Mouse (Mus musculus) heart, postnatal 25 days (tissue): ENCODE results near the gene Ece1. TPM values are rescaled to one million over a fixed set of nuclear protein-coding genes. Genes with fewer than 3 reads are reported as not detected.

Experiments
- DNase-seq: peaks from one replicate; pipeline ENCODE4 v3.0.0; 2022; ENCODE audit warnings: low spot score
- intact Hi-C: fragments of 180-260 bp; cut with DNase I; formaldehyde crosslinking; loops from one replicate; pipeline ENCODE4 v1.15.1; 2025
- total RNA-seq, 2 experiments: library from RNA; stranded (reverse); gene quantifications; 2 replicates each; pipeline ENCODE4 v1.2.3; 2021

Ece1 gene
- total RNA-seq, 2 experiments from 2014 or later = 91.2 to 111 TPM

GRCm38 (mm10) chr4:137908915-137909314 is 46.9 kb downstream of the Ece1 start:
- intact Hi-C loops = loop anchor here (2.0 kb wide), 1 partner anchor 48 kb away; no protein-coding TSS in a partner anchor
- no peak for DNase-seq

- intact Hi-C loops = loop anchor here (2.0 kb wide), 1 partner anchor 49 kb away; no protein-coding TSS in a partner anchor
- no peak for DNase-seq
Observed at GRCm38 (mm10) chr4:137909471-137909870, 47.4 kb downstream of the Ece1 start.

DNA sequence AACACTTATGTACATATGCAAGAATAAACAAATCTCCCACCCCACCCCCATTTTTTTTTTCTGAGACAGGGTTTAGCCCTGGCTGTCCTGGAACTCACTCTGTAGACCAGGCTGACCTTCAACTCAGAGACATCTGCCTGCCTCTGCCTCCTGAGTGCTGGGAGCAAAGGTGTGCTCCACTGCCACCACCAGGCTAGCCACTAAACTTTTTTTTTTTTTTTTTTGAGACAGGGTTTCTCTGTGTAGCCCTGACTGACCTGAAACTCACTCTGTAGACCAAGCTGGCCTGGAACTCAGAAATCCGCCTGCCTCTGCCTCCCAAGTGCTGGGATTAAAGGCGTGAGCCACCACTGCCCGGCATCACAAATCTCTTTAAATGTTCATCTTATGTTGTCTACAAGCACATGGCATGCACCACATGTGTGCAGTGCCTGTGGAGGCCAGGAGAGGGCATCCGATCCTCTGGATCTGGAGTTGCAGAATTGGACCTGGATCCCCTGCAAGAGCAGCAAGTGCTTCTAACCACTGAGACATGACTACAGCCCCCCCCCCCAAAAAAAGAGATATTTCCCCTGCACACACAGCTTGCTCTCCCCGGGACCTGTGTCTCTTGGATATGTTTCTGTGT is 48.5 kb downstream of the Ece1 start:
- intact Hi-C loops = no loop called here
- no peak for DNase-seq

GRCm38 (mm10) chr4:137911657-137912056 is 49.6 kb downstream of the Ece1 start:
- no peak for DNase-seq
- intact Hi-C loops = loop anchor here (1.0 to 2.0 kb wide), 2 partner anchors 33 to 41 kb away; no protein-coding TSS in a partner anchor

DNA sequence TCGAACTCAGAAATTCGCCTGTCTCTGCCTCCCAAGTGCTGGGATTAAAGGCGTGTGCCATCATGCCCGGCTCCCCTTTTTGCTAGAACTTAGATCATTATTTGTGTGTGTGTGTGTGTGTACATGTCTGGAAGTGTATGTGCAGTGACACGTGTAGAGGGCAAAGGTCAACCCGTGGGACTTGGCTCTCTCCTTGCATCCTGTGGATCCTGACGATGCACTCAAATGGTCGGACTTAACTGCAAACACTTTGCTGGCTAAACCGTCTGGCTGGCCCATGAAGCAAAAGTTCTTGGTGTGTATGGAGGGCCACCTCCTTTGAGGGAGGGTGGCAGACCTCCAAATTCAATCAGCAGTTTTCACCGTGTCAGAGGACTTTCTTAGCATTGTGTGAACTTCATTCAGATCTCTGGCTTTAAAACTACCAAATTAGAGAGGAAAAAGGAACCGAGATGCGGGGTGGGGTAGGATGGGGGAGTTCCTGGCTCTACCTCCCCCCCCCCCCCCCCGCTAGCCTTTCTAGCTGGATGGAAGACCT is 50.8 kb downstream of the Ece1 start:
- intact Hi-C loops = loop anchor here (1.0 to 2.0 kb wide), 2 partner anchors 32 to 39 kb away; no protein-coding TSS in a partner anchor
- no peak for DNase-seq

DNA sequence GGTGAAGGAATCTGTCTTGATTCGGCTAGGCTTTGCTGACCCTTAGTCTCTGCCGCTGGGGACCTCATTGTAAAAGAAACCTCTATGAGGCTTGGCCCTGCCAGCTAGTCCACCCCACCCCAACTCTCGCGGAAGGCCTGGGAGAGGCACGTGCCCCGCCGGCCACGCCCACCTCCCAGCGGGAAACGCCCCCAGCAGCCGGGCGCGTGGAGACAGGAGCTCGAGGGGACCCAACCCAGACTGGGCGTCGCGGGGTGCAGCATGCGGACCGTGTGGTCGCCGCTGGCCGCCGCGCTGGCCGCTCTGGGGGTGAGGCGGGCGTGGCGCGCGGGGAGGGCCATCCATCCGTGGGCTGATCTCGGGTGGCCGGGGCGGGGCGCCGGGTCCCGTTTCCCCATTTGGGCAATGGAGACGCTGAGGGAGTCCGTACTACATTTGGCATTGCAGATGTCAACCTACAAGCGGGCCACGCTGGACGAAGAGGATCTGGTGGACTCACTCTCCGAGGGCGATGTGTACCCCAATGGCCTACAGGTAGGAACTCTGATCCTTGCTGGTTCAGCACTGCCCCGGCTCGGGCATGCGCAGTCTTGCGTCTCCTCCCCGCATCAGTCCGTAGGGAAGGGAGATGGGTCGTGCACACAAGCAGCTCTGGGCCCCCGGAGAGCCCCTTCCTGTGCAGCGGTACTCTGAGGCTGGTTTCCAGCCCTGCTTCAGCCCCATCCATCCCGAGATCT is 51.5 kb downstream of the Ece1 start:
- peak; percentile 80 for DNase-seq
- intact Hi-C loops = loop anchor here (2.0 kb wide), 1 partner anchor 31 kb away; no protein-coding TSS in a partner anchor

DNA sequence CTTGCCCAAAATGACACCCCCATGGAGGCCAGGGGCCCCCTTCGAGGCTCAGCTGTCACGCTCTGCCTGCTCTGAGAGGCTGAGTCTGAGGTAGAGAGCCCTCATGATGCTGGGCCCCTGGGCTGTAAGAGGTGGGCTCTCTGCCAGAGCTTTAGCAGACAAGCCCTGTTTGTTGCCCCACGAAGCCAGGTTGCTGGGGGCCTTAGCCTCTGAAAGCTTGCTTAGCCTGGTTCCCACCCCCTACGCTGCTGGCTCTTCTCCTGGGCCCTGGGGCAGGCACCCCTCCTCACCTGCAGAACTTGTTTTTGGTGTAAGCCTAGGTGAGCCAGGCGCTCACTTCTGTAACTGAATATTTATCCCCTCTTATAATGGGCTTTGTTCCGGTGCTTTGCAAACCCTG is 55.6 kb downstream of the Ece1 start:
- DNase-seq = no peak
- intact Hi-C loops = no loop called here

GRCm38 (mm10) chr4:137918559-137918958 is 56.5 kb downstream of the Ece1 start:
- DNase-seq = no peak
- intact Hi-C loops = no loop called here

DNA sequence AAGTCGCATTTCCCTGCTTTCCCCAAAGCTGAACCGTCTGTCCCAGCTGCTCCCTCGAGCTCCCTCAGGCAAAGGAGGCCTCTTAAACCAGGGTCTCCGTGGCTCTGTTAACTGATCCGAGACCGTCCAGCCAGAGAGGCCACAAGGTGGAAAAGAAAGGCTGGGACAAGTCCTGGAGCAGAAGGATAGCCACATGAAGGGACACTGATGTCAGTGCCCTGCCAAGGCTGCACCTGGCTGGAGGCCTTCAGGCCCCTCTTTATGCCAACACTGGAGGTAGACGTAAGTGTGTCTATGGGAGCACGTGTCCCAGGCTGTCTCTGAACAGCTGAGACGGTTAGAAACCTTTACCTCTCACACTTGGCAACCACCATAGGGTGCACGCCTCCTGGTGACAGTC is 57.1 kb downstream of the Ece1 start:
- no peak for DNase-seq
- intact Hi-C loops = no loop called here

DNA sequence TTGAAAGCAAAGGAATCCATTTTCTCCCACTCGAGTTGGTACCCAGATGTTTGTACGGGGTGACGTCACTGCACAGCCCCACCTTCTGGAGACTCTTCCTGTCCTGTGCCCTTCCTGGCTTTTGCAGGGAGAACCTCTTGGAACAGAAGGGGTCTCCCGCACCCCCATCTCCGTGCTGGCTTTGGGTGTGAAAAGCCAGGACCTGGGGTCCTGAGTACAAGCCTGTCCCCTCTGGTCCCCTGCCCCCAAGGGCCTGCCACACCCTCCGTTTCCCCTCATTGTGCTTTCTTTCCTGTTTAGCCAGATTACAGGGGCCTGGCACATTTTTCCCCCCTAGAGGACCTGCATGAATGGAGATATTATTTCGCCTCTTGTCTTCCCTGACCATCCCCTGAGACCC is 58.0 kb downstream of the Ece1 start:
- intact Hi-C loops = no loop called here
- DNase-seq = peak; percentile 69

DNA sequence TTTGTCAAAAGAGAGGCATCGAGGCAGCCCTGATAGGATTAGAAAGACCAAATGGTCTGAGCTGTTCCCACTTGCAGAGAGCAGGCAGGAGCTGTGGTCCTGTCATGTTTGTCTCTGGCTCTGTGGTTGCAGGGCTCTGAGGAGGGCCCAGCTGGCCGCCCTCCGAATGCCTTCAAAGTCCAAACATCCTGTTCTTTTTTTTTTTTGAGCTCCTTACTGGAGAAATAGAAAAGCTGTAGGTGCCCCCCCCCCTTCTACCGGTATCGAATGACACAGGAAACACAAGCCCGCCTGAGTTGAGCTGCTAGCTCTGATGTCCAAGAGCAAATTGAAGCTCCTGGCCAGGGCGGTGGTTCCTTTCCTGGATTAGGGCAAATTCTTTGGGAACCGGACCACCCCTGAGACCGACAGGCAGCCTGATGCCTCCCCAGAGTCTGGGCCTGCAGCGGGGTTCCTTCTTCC is 58.5 kb downstream of the Ece1 start:
- intact Hi-C loops = no loop called here

GRCm38 (mm10) chr4:137921510-137921909 is 59.5 kb downstream of the Ece1 start:
- intact Hi-C loops = no loop called here
- DNase-seq = peak; percentile 36

More for the DNA sequence above, 58.5 kb downstream of the Ece1 start:
- peak; percentile 35 for DNase-seq

DNA sequence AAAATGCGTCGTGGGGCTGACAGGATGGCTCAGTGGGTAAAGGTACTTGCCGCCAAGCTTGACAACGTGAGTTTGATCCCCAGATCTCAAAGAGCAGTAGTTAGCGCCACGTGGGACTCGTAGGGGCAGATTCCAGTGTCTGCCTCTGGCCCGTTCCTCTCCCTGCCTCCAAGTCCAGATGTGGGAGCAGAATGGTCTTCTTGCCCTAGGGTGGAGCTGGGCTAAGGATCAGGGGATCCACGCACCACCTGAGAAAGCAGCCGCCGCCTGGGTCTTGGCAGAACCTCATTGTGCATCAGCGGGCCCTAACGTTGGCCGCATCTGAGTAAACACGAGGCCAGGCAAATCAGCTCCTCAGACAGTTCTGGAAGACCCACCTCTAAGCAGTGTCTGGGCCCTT is 61.0 kb downstream of the Ece1 start:
- no peak for DNase-seq
- intact Hi-C loops = no loop called here

- intact Hi-C loops = no loop called here
- DNase-seq = no peak
Observed at GRCm38 (mm10) chr4:137925176-137925575, 63.1 kb downstream of the Ece1 start.

DNA sequence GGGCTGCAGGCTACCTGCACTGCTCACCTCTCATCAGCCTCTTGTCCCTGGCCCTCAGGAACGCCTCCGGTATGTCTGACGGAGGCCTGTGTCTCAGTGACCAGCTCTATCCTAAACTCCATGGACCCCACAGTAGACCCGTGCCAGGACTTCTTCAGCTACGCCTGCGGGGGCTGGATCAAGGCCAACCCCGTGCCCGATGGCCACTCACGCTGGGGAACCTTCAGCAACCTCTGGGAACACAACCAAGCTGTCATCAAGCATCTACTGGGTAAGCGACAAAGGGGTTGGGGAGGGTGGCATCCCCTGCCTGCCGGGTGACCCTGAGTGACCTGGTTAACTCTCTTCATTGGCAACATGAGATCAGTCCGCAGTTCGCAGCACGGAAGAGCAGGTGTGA is 64.1 kb downstream of the Ece1 start:
- intact Hi-C loops = no loop called here
- no peak for DNase-seq

GRCm38 (mm10) chr4:137927136-137927535 is 65.1 kb downstream of the Ece1 start:
- DNase-seq = no peak
- intact Hi-C loops = no loop called here

DNA sequence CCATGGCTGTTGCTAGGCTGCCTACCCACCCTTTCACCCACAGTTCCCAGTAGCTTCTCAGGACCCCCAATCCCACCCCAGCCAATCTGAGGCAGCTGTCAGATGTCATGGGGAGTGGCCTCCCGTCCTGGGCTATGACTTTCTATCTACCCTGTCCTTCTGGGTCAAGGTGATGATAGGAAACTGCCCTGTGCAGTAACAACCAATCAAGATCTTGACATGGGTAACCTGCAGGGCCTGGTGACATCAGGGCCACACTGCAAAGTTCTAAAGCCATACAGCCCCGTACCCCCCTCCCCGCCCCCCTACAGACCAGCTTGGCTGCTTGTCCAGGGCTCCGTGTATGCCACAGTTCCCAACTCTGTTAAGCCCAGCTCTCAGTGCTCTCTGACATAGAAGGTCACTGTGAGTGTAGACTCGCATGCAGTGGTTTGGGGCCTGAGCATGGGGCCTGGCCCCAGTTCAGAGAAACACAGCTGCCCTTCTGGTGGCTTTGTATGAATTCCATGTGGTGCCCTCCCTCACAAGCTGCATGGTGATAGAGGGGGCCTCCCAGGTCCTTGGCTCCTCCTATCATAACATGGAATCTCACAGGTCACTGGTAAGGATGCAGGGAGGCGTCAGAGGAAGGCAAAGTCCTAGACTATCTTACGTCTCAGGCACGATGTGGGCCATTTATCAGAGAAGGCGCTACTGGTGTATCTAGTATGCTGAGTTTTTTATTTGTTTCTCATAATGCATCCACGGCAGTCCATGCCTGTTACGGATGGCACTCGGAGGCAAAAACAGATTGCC is 65.9 kb downstream of the Ece1 start:
- intact Hi-C loops = no loop called here
- no peak for DNase-seq

- intact Hi-C loops = no loop called here
- DNase-seq = no peak
Observed at GRCm38 (mm10) chr4:137928813-137929212, 66.8 kb downstream of the Ece1 start.

GRCm38 (mm10) chr4:137929341-137930016 is 67.4 kb downstream of the Ece1 start:
- DNase-seq = no peak
- intact Hi-C loops = no loop called here
